Mouse (Mus musculus) liver (tissue): ENCODE measurements around the gene Tmod2.
"Not testable (repeated sequence)": the region's sequence is repeated elsewhere in the genome, so short reads cannot be mapped to it uniquely, and the experiment has no call there.

Experiments
- DNase-seq: peaks from one replicate; pipeline ENCODE4 v3.0.0-alpha.2; 2020; ENCODE audit warnings: mixed read lengths

Gene Tmod2

DNA sequence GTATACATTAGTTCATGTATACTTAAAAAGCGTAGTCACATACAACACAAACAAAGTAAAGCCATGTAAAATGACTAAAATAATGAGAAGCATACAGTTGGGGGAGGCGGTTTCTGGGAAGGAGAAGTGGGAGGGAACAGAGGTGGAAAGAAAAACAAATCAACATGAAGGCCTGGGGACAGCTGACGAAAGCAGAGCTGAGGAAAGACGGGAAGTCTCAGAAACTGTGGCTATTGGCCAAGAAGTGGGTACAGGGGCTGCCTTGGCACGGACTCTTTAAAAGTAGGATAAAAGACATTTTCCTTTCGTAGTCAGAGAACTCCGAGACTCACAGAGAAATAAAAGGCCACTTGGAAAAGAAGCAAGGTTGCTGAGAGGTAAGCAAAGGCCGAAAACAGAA, 62.1 kb downstream of the Tmod2 start:
- DNase-seq, result no peak

GRCm38 (mm10) chr9:75546885-75547553, 64.1 kb downstream of the Tmod2 start:
- peak; percentile 69 for DNase-seq

- DNase-seq, result peak; percentile 18
Measured at GRCm38 (mm10) chr9:75545514-75545913, 65.6 kb downstream of the Tmod2 start.

- no peak for DNase-seq
Measured at GRCm38 (mm10) chr9:75541497-75541896, 69.6 kb downstream of the Tmod2 start.

DNA sequence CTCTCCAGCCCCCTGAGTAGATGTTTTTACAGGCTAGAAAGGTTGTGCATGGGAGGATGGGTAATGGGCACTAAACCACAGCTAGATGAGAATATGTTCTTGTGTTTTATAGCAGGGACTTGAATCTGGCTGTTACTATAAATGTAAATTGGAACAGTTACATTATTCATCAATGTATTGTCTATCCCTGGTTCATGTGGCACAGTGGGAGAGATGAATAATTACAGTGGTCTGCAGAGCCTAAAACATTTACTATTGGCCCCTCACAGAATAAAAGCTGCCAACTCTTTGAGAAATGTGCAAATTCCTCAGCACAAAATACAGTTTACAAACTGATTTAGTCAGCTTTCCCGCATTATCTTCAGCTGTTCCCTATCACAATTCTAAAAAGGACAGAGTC, 74.7 kb downstream of the Tmod2 start:
- DNase-seq, result no peak

DNA sequence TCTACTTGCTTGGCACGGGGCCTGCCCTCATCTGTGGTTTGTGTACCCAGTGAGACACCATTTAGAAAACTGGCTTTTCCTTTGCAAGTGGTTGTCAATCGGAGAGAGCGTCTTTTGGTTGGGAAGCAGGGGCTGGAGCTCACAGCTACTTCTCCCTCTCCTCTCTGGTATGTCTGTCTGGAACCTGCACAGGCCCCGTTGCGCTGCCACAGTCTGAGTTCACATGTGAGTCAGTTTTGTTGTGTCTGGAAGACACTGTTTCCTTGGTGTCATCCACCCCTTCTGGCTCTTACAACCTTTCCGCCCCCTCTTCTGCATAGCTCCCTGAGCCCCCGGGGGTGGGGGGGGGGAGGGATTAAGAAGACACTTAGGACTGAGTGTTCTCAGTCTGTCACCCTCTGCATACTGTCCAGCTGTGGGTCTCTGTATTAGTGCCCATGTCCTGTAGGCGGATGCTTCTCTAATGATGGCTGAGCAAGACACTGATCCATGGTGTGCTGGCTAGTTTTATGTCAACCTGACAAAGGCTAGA, 76.6 kb downstream of the Tmod2 start:
- DNase-seq, result no peak

- DNase-seq, result not testable (repeated sequence)
Measured at GRCm38 (mm10) chr9:75532989-75533388, 78.1 kb downstream of the Tmod2 start.

- no peak for DNase-seq
Measured at GRCm38 (mm10) chr9:75532461-75532860, 78.7 kb downstream of the Tmod2 start.

DNA sequence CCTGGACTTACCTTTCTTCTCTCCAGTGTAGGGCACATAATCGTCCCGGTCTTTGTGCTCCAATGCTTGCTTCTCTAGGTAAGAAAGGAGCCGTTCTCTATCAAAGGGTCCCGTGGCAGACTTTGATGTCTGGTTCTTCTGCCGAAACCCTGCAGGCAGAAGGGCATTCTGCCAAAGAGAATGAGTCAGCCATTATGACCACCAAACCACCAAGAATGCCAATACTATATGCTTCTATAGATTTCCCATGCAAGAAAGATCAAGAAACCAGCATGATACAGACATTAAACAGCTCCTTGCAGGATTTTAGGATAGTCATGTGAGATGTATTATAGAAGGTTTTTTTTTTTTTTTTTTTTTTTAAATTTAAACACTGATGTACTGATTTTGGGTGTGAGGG, 81.8 kb downstream of the Tmod2 start:
- DNase-seq, result no peak

GRCm38 (mm10) chr9:75528096-75528495, 83.0 kb downstream of the Tmod2 start:
- DNase-seq, result no peak

DNA sequence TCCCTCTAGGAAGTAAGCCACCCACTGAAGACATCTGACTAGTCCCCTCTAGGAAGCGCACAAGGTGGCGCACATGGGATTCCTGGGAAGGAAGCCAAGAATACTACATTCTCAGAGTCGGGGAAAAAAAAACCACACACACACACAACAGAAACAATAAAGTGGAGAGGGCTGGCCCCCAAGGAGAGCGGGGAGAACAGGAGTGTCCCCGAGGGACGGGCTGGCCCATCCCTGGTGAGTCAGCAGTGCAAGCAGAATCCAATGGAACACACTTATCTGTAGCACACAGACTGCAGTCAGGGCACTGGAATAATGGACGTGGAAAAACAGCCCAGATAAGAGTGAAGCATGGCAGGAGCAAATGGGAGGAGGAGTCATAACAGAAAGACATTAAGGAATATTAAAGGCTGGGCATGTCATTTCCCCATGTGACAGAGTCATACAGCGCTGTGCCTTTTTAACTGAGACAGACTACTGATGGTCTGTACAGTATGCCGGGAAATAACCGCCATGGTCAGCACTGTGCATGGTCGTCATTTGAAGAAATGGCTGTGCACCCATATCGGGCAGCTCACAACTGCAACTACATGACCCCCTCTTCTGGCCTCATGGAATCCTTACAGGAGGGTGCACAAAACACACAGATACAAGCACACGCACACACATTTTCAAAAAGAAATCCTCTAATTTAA, 83.6 kb downstream of the Tmod2 start:
- DNase-seq, result peak; percentile 64

DNA sequence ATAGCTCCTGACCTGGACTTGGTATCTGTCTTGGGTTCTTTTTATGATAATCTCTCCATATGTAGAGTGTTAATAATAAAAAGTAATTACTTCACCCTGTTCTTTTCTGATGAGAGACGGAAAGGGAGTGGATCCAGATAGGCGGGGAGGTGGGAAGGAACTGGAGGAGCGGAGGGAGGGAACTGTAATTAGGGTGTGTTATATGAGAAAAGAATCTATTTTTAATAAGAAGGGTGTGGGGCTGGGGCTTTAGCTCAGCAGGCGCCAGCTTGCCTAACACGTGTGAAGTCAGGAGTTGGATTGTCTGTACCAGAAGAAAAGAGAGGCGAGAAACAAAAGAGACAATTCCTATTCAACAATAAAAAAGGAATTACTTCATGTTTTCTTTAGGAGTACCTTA, 87.5 kb downstream of the Tmod2 start:
- no peak for DNase-seq

GRCm38 (mm10) chr9:75522217-75522616, 88.9 kb downstream of the Tmod2 start:
- no peak for DNase-seq

- peak; percentile 61 for DNase-seq
Measured at GRCm38 (mm10) chr9:75521788-75522187, 89.3 kb downstream of the Tmod2 start.

DNA sequence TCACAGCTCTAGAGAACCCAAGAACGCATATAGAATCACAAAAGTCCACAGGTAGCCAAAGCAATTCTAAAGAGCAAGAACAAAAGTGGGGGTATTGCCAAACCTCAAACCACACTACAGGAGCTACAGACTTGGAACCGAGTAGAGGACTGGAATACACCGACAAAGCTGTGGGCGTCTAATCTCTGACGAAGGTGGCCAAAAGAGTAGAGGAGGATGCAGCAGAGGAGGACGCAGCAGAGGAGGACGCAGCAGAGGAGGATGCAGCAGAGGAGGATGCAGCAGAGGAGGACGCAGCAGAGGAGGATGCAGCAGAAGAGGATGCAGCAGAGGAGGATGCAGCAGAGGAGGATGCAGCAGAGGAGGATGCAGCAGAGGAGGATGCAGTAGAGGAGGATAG, 90.2 kb downstream of the Tmod2 start:
- DNase-seq, result no peak

GRCm38 (mm10) chr9:75517751-75518150, 93.4 kb downstream of the Tmod2 start:
- DNase-seq, result no peak
